Mouse (Mus musculus) CD8-positive naive resting alpha-beta T cell, adult 57 days (primary cell): Measurements from ENCODE around the gene Tmem9b. TPM values are rescaled to one million over a fixed set of nuclear protein-coding genes. Genes with fewer than 3 reads are reported as not detected.

Experiments
- total RNA-seq: library from RNA; stranded (reverse); gene quantifications from one replicate; pipeline ENCODE4 v1.2.4, GENCODE M21; 2023

The Tmem9b gene
- total RNA-seq: 34.5 TPM

DNA sequence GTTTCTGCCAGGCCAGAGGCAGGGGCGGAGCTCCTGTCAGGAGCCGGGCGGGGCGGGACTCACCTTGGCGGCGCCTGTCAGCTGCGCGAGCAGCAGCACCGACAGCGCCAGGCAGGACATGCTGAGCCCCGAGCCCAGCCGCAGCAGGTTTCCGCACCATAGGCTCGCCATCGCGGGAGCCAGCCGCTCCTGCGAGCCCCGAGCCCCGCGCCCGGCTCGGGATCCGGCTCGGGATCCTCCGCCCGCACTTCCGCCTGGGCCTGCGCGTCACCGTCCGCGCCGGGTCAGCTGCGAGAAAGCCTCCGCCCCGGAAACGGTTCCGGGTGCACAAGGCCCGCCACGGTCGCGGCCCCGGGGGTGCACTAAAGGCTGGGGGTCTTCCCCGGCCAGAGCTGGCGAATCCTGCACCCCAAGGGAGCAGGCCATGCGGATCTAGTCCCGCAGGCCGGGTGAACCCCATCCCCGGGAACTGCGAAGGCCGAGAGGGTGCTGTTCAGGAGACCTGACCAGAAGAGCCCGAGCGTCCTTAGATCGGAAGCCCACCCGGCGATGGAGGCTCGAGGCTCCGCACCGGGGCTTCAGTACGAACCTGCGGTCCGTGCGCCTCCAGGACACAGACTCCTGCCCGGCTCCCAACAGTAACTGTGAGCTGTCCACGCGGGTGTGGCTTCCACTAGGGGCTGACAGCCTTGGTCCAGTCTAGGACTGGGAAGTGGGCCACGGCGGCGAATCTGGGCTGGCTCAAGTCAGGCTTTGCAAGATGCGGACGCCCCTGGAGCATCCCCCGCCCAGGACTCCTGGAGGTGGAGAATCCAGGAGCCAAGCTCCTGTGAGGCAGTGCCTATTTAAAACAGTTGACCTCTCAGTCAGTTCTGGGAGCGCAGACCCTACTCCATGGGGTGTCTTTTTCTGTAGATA is at the start of gene Tmem9b:
Gene Tmem9b (minus strand): TSS at position 868 of the 918 bp plus-strand sequence.

GRCm38 (mm10) chr7:109781470-109782203 is 29.0 kb upstream of the Tmem9b start, which contains the start of gene Nrip3:
Gene Nrip3 (minus strand): TSS chr7:109782025.

DNA sequence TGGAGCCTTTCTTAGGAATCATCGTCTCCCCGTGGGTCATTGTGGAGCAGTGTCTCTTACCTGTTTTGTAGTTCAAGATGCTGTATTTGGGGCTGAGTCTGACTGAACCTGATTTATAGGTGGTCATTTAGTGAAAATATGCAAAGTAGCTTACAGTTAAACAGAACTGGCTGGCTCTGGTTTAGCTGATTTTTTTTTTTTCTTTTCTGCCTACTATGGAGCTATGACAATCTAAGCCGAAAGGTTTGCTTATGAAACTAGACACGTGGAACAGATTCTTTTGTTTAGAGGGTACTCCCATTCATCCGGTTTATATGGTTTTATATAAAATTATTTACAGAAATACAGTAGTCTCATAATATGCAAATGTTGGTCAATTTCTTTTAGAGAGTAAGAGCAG is 21.0 kb downstream of the Tmem9b start, which contains the start of gene Ascl3:
Gene Ascl3 (minus strand): TSS at position 101 of the 400 bp plus-strand sequence.

GRCm38 (mm10) chr7:109723697-109724096 is 29.0 kb downstream of the Tmem9b start, which contains the start of gene BC051019:
Gene BC051019 (minus strand): TSS chr7:109723850.

GRCm38 (mm10) chr7:109703190-109704015 is 49.3 kb downstream of the Tmem9b start, which contains the start of the genes St5 and Akip1:
Gene St5 (minus strand): TSS chr7:109703605.
Gene Akip1 (plus strand): TSS chr7:109703690.

Other genes with a start within 250 kb of the Tmem9b start
- gene Trim66, start 244.7 kb downstream of the Tmem9b start, total RNA-seq: 0.24 TPM
- gene Rpl27a, start 233.7 kb downstream of the Tmem9b start, total RNA-seq: 670 TPM
- gene St5, start 49.3 kb downstream of the Tmem9b start, total RNA-seq: 1.3 TPM
- gene Akip1, start 49.2 kb downstream of the Tmem9b start, total RNA-seq: 10.8 TPM
- not detected for gene BC051019, start 29.0 kb downstream of the Tmem9b start, total RNA-seq
- gene Ascl3, start 21.1 kb downstream of the Tmem9b start, total RNA-seq: 1.1 TPM
- 0.12 TPM for gene Nrip3, start 29.1 kb upstream of the Tmem9b start, total RNA-seq
- not detected for gene Scube2, start 112.8 kb upstream of the Tmem9b start, total RNA-seq
- 21.5 TPM for gene Dennd5a, start 207.6 kb upstream of the Tmem9b start, total RNA-seq
- 42.7 TPM for gene Tmem41b, start 234.1 kb upstream of the Tmem9b start, total RNA-seq